Mouse (Mus musculus) macrophage (primary cell): Measurements from ENCODE around the gene Eif4ebp2. TPM values are rescaled to one million over a fixed set of nuclear protein-coding genes. Genes with fewer than 3 reads are reported as not detected.
"Not testable (repeated sequence)": the region's sequence is repeated elsewhere in the genome, so short reads cannot be mapped to it uniquely, and the experiment has no call there.

Experiments used
- H3K27ac ChIP-seq: fragments of 350-480 bp; formaldehyde crosslinking; 2 replicates; pipeline ENCODE4 v1.9.0; 2021
- H3K36me3 ChIP-seq: fragments of 350-480 bp; formaldehyde crosslinking; 2 replicates; pipeline ENCODE4 v1.9.0; 2021; ENCODE audit errors: inconsistent target
- H3K4me3 ChIP-seq: fragments of 350-480 bp; formaldehyde crosslinking; 2 replicates; pipeline ENCODE4 v1.9.0; 2021; ENCODE audit errors: inconsistent target
- H3K79me2 ChIP-seq: fragments of 350-480 bp; formaldehyde crosslinking; 2 replicates; pipeline ENCODE4 v1.9.0; 2021; ENCODE audit errors: inconsistent target
- WGBS: methylation state at CpG from one replicate; pipeline ENCODE4 v1.1.7; 2026; ENCODE audit warnings: inconsistent platforms; ENCODE audit not compliant: missing documents; 5-methylcytosine and 5-hydroxymethylcytosine counted together
- polyA plus RNA-seq: library from polyadenylated mRNA; stranded (reverse); fragments of 250-400 nt; gene quantifications from 3 replicates; pipeline ENCODE4 v1.2.4, GENCODE M21; 2018; ENCODE audit warnings: inconsistent platforms

The Eif4ebp2 gene
- polyA plus RNA-seq, 1 experiment from 2014 or later: 40.1 TPM

DNA sequence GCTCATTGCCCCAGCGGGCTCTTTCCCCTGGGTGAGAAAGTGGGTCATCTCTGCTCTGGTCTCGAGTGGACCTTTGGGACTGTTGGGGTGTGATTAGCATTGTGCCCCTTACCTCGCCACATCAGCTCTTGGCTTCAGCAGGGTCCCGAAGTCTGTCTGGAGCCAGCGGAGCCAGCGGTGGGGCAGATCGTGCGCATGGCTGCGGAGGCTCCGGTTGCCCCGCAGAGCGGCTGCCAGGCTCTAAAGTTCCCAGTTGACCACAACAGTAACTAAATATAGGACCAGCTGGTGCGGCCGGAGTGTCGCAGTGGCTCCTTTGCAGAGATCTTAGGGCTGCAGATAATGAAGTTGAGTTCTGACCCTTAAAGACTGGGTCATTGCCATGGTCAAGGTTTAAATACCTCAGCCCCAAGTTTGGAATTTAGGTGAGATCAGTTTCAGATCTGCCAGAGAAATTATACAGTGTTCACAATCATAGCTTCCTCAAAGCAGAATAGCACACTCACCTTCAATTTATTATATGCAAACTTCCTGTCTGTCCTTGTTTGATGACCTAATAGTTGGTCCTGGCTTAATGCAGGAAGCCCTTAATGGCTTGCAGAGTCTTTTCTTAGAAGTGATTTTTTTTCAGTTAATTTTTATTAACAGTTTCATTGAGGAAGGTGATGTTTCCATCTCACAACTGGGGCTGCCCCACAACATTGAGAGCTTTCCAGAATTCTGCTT, 24.1 kb upstream of the Eif4ebp2 start:
- Histone ChIP-seq H3K4me3 (peak overlapping the region; percentile 48), H3K27ac (no peak overlapping the region), H3K36me3 (no peaks in the 10 kb centered on the region), H3K79me2 (no peaks in the 10 kb centered on the region)
- 3% methylated on average over 15 of the region's 15 CpGs for WGBS

DNA sequence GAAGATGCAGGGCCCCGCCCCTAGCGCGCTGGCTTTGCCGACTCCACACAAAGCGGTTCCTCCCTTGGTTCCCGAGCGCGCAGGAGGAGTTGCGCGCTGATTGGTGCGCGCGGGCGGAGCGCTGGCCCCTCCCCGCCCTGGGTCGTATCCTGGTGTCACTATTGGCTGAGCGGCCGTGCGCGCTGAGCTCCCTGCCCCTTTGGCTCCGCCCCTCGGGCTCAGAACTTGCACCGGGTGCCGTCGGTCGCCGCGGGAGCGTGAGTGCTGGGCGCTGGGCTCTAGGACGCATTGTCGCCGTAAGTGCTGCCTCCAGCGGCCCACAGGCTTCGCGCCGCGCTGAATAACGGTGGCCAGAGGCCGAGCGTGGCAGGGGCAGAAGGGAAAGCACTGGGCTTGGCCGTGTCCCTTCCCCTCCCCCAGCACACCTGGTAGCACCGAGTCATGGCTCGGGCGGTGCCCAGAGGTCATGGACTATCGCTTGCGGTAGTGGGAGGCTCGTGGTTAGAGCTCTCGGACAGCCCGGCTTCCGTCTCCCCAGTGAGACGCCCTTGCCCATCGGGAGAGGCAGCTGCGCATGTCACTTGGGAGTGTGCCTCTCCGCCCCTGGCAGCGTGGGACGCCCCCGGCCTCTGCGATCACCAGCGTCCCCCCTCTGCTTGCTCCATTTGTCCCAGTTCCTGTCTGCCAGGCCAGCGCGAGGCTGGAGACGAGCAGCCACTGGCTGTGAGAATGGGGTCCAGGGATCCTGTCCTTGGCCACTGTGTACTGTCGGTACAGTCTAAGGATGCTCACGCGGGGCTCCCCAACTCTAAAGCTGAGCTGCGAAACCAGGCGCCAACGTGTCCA, 23.4 kb upstream of the Eif4ebp2 start, which contains the start of gene Lrrc20:
Gene Lrrc20, plus strand, starts transcription at position 208 of the 846 bp plus-strand sequence.
- Histone ChIP-seq H3K4me3 (peak within 1 kb of the TSS; percentile 48), H3K79me2 (no peaks in the 10 kb centered on the region), H3K27ac (peak within 1 kb of the TSS; percentile 31; the same call in 1 of the 2 replicates), H3K36me3 (no peaks in the 10 kb centered on the region)
- under 1% methylated on average over 67 of the region's 70 CpGs for WGBS

DNA sequence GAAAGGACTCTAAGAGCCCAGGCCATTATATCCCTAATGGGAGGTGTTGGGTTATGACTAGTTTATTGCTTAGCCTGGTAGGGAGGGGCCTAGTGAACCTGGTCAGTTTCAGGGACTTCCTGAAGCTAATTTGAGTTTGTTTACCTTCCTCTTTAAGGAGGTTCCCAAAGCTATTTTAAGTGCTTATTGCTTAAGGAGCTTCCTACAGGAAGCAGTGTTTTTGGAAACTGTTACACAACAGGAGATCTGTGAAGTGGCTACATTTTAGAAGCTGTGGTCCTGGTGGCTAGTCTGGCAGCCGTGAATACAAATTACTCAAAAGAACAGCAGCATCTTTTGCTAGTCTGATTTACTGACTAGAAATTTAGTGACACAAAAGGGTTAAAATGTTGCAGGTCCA, 21.9 kb upstream of the Eif4ebp2 start:
- H3K4me3 ChIP-seq: no peak overlapping the region
- no peaks in the 10 kb centered on the region for H3K79me2 ChIP-seq
- no peaks in the 10 kb centered on the region for H3K36me3 ChIP-seq
- WGBS: 9% methylated on average over 1 of the region's 1 CpGs
- peak overlapping the region; percentile 16; the same call in 1 of the 2 replicates for H3K27ac ChIP-seq

DNA sequence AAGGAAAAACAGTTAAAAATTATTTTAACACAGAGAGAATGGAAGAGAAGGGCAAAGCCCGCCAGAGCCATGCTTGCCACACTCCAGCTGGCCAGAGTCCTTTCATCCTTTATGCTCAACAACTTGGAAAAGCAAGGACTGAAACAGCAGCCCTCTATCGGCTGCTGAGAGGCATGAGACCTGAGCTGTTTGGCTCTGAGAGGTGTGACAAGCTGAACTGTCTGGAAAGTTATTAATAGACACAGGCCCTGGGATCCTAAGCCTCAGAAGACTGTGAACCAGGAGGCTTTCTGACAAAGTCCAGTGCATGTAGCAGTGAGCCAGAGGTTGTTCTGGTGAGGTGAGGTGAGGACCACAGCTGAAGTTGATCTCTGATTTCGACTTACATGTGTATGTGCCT, 21.2 kb upstream of the Eif4ebp2 start:
- 89% methylated on average over 3 of the region's 3 CpGs for WGBS
- Histone ChIP-seq H3K79me2 (no peaks in the 10 kb centered on the region), H3K27ac (no peak overlapping the region)

DNA sequence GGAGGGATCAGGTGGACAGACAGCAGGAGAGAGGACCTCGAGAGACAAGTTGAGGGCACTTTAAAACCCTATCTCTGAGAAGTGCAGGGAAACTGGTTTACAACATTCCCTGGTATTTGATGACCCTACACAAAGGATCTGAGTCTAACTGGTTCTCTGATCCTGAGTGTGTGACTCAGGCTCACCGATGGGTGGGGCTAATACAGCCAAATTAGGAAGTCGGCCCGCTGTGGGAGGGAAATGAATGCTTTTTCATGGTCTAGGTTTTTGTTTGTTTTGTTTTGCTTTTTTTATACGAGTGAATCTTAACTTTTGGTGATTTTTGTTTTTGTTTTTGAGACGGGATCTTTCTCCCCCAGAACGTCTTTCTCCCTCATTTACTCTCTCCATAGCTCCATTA, 16.4 kb upstream of the Eif4ebp2 start:
- WGBS: 64% methylated on average over 7 of the region's 7 CpGs
- Histone ChIP-seq H3K4me3 (no peak overlapping the region), H3K79me2 (no peaks in the 10 kb centered on the region), H3K36me3 (no peaks in the 10 kb centered on the region), H3K27ac (no peak overlapping the region)

More for the DNA sequence above, 21.2 kb upstream of the Eif4ebp2 start:
- no peaks in the 10 kb centered on the region for H3K36me3 ChIP-seq
- H3K4me3 ChIP-seq: no peak overlapping the region

DNA sequence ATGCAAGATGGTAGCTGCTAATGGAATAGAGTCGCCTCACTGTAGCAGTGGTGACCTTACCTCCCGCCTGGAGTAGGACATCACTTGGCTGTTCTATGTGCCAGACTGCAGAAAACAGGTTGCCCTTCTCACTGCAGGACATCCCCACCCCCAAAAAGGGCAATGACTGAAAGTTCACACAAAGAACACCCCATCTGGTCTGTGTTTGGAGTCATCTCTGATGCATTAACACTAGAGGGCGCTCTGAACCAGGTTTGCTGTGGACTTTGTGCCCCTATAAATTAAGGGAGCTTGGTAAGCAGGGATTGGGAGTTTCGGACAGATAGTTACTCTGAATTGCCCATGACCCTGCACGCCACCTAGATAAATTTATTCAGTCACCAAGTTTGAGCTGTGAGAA, 14.4 kb upstream of the Eif4ebp2 start:
- Histone ChIP-seq H3K36me3 (no peaks in the 10 kb centered on the region), H3K4me3 (no peak overlapping the region), H3K27ac (no peak overlapping the region), H3K79me2 (no peaks in the 10 kb centered on the region)
- 31% methylated on average over 5 of the region's 5 CpGs for WGBS

DNA sequence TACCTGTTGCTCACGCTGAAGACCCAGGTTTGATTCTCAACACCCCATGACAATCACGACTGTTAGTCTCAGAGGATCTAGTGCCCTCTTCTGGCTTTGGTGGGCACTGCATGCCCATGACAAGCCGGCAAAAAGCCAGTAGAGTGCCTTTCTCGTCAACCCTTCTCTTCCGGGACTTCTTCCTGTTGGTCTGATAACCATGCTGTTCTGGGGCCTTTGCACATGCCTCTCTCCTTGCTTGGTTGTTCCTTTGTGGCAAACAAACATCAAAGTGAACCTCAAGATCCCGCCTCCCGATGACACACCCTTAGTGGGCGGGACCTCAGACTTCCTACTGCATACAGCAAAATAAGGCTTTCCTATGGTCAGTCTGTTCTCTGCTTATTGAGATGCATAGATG, 13.8 kb upstream of the Eif4ebp2 start:
- Histone ChIP-seq H3K4me3 (no peak overlapping the region), H3K36me3 (no peaks in the 10 kb centered on the region), H3K27ac (no peak overlapping the region), H3K79me2 (no peaks in the 10 kb centered on the region)
- 64% methylated on average over 8 of the region's 8 CpGs for WGBS

DNA sequence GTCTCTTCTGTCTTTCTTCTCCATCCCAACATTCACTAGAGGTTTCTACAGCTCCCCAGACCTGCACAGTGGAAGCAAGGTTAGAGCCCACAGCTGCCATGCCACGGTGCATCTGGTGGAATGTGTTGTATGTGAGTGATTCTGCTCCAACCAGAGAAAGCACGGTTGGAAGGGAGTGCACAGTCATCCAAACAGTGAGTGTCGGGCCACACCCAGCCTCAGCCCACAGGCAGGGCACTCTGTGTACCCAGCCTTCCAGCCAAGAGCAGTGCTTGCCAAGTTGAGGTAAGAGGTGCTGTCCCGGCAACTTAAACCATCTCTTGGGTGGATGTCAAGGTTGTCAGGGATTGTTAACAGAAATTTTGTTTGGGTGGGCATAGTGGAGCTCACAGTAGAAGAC, 12.5 kb upstream of the Eif4ebp2 start:
- Histone ChIP-seq H3K27ac (no peak overlapping the region), H3K4me3 (no peak overlapping the region), H3K36me3 (no peaks in the 10 kb centered on the region), H3K79me2 (no peaks in the 10 kb centered on the region)
- WGBS: 63% methylated on average over 4 of the region's 4 CpGs

DNA sequence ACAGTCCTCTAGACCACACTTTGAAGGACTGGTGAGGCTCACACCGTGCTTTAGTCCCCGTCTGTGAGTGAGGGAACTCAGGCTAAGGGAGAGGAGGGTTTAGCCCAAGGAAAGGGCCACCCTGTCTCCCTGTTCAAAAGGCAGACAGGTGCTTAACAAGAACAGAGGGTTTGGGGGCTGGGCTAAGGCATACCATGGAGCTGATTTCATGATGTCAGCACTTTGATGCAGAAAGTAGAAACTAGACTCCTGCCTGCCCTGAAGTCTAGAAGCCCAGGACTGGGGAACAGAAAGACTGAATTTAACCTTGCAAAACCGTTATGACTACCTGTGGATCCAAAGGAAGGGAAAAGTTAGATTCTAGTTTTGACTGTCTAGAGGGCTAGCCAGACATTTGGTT, 4.7 kb upstream of the Eif4ebp2 start:
- H3K36me3 ChIP-seq: no peaks in the 10 kb centered on the region
- peaks cover under 1% of the 10 kb centered on the region; the same call in 1 of the 2 replicates for H3K79me2 ChIP-seq
- no peak overlapping the region for H3K27ac ChIP-seq
- H3K4me3 ChIP-seq: no peak overlapping the region
- 92% methylated on average over 3 of the region's 3 CpGs for WGBS

DNA sequence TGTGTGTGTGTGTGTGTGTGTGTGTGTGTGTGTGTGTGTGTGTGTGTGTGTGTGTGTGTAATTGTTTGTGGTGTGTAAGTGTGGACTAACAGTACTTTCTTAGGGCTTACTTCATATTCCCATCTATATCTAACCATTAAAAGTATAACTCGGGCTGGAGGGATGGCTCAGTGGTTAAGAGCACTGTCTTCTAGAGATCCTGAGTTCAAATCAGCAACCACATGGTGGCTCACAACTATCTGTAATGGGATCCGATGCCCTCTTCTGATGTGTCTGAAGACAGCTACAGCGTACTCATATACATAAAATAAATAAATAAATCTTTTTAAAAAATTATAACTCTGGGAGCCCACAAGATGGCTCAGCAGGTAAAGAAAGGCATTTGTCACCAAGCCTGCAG, 710 bp upstream of the Eif4ebp2 start:
- H3K4me3 ChIP-seq, H3K27ac ChIP-seq, H3K36me3 ChIP-seq: not testable (repeated sequence)
- 84% methylated on average over 3 of the region's 3 CpGs for WGBS
- peaks cover 40% of the 10 kb centered on the region for H3K79me2 ChIP-seq

DNA sequence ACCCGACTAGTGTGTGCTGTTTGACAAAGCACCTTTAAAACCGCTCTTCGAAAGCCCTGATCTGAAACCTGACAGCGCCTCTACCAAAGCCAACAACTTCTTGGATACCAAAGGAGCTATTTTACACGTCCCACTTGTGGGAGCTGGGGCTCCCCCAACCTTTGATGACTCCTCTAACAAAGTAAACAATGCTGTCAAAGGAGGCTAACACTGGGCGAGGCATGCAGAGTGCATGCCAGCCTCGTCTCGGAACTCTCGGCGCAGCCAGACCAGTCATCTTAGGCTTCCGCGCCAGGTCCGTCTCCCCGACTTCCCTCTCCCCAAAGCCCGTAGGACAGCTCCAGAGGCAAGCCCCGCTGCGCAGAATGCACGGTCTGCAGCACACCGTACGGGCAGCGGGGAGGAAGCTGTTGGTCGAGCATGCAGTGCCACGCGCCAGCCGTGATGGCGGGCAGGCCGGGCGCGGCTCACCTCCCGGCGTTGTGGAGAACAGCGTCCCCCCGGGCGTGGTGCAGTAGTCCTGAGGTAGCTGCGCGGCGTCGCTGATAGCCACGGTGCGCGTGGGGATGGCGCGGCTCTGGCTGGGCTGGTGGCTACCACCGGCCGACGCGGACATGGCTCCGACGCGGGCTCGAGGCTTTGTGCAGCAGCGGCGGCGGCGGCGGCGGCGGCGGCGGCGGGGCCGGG, 387 bp downstream of the Eif4ebp2 start:
- peak overlapping the region; percentile 81 for H3K27ac ChIP-seq
- 2% methylated on average over 62 of the region's 62 CpGs for WGBS
- peaks cover 51% of the 10 kb centered on the region for H3K79me2 ChIP-seq
- H3K4me3 ChIP-seq: peak overlapping the region; percentile 93
- 0 out of 2 replicates have a peak, but pooled peaks cover 6% of the 10 kb centered on the region for H3K36me3 ChIP-seq

DNA sequence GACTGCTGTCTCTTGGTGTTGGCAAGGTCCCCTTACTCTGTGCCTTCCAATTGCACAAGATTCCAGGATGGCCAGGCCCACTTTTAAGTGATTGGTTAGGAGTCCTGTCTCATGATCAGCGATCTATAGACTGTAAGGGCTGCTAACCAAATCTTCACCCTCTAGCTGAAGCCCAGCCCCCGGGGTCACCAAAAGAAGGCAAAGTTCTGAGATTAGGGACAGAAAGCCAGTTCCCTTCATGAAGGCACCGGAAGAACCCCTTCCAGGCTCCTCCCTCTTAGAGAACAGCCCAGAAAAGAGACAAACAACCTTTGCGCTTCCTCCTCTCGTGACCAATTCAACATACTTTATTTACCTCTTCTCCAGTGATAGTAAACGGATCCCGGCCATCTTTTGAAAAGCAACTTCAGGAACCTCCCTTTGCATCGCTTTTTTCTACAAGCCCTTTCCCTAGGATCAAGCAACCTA, 964 bp downstream of the Eif4ebp2 start:
- WGBS: 0% methylated on average over 8 of the region's 8 CpGs
- 0 out of 2 replicates have a peak, but pooled peaks cover 6% of the 10 kb centered on the region for H3K36me3 ChIP-seq

DNA sequence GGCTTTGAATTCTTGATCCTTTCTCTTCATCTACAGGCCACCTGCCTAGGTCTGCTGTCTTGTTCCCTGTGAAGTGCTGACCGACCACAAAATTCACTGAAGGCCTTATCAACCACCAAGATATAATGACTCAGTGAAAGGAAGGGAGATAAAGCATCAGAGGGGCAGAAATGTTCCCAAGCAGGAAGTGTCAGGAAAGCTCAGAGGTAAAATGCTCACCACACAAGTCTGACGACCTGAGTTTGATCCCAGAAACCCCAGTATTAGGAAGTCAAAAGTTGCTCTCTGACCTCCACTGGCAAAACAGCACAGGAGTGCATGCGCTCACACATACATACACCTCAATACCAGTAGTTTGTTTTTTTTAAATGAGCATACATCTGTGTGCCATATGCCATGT, 3.6 kb downstream of the Eif4ebp2 start:
- H3K27ac ChIP-seq: no peak overlapping the region

More for the DNA sequence above, 964 bp downstream of the Eif4ebp2 start:
- Histone ChIP-seq H3K27ac (peak overlapping the region; percentile 81), H3K4me3 (peak overlapping the region; percentile 93), H3K79me2 (peaks cover 57% of the 10 kb centered on the region)

DNA sequence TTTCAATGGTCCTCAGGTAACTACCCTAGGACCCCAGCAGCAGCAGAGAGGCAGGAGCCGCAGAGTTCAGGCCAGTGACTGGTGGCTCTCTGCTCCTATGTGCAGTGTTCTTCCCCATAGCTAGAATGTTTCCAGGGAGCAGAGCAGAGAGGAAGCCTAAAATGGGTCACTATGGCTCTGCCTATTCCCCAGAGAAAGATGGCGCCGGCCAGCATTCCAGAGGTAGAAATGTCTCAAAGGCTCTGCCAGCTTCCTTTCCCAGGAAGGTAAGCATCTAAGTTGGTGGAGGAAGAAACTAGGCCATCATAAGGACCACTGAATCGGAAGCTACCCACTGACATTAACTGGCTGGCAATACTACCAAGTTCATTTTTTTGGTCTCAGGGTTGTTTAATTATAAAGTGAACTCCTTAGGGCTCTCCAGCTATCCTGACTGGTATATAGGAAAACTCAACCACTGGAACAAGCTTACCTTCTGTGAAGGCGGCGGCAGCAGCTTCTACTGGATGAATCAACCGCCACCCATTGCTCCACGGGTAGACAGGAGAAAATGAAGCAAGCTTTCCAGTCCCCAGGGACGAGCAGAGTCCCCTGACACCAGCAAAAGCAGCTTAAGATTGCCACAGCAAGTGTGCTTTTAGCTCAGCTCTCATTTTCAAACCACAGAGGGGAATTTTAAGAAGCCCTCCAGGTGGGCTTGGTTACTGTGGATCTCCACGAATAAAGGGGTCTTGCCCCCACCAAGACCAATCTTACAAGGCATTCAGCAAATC, 4.7 kb downstream of the Eif4ebp2 start:
- WGBS: 91% methylated on average over 10 of the region's 10 CpGs
- Histone ChIP-seq H3K4me3 (no peak overlapping the region), H3K27ac (no peak overlapping the region), H3K79me2 (peaks cover 95% of the 10 kb centered on the region), H3K36me3 (0 out of 2 replicates have a peak, but pooled peaks cover 6% of the 10 kb centered on the region)

More for the DNA sequence above, 3.6 kb downstream of the Eif4ebp2 start:
- whole genome bisulfite sequencing: 63% methylated on average over 2 of the region's 3 CpGs
- no peak overlapping the region for H3K4me3 ChIP-seq
- H3K36me3 ChIP-seq: 0 out of 2 replicates have a peak, but pooled peaks cover 6% of the 10 kb centered on the region
- peaks cover 84% of the 10 kb centered on the region for H3K79me2 ChIP-seq
